Mouse (Mus musculus): ENCODE results near the gene Fras1.

Gene Fras1

DNA sequence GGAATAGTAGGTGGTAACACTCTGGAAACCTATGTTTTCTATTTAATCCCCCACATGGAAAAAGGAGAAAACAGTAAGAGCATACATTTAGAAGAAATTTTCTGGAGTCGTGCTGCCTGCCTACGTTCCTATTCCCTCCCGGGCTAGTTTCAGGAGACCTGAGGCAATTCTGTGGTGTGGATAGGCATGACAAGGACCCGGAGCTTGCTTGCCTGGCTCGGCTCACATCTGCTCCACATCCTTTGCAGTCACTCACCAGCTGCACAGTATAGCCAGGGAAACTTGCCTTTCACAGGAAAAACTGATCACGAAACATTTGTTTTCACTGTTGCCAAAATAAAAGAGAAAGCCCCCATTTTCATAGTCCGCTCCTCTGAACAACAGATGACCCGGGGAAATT lies 325.2 kb downstream of the Fras1 start:
- DNase-seq: no peak

DNA sequence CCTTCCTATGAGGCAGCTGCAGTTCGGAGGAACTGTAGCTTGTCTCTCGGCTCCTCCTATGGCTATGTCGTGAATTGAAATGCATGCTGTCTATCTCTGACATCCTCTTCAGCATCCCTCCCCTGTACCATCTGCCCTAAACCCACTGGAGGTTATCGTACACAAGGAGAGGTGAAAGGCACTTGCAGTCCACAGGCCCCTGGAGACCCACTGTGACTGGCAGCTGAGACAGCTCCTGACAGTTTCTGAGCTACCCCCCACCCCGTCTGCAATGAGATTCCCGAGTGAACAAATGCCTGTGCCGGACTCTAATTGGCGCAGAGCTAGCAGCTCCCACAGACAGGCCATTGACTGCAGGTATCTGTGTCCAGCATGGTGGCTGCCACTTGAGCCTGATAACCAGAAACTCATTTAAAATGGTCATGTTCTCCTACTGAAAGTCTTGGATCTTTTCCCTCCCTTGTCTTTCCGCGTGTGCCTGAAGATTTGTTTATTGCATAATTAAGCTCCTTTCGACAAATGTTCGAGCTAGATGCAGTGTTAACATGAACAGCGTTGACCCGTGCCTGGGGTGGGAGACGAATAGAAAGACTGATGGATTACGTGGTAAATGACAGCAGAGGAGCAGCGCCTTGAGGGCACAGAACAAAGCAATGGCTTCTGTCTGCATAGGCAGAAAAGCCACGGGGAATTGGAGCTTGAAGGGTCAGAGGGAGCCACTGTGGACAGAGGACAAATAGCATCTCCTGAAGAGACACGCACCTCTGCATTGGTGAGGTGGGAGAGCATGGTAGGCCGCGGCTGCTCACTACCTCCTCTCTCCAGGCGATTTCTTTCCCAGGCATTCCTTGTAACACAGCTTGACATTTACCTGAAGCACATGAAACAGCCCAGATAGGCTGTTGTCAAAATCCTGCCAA lies 329.2 kb downstream of the Fras1 start:
- DNase-seq: no peak

DNA sequence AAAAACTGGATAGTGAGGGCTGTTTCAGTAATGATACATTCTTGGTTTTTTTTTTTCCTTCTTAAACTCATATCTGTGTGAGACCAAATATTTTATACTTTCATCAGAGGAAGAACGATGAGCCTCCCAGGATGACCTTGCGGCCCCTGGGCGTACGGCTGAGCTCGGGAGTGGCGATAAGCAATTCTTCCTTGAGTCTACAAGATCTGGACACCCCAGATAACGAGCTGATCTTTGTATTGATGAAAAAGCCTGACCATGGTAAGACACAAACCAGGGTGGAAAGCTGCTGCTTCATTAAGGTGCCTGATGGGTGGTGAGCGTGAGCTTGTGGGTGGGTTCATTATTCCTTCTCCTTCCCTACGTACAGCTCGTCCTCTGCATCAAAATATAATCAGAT lies 334.8 kb downstream of the Fras1 start:
- DNase-seq: no peak

DNA sequence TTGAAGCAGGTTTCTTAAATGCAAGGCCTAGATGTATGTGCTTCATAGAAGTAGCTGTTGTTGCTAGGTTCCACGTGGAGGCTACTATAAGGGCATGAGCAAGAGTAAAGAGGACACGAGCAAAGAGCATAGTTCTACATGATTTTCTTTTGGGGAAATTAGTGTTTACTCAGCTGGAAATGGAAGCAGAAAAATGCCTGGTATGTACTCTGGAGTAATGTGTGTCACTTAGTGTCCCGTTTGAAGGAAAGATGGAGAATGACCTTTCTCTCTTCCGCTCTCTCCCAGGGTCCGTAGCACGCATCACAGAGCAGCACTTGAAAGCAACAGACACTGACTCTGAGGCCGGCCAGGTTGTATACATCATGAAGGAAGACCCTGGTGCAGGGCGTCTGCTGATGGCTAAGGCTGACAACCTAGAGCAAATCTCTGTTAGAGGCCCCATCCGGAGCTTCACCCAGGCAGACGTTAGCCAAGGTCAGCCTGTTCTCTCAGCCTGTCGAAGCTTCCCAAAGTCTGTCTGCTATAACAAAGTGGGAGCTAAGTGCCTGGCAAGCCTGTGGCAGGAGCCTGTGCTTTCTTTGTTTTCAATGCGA lies 338.4 kb downstream of the Fras1 start:
- no peak for DNase-seq

DNA sequence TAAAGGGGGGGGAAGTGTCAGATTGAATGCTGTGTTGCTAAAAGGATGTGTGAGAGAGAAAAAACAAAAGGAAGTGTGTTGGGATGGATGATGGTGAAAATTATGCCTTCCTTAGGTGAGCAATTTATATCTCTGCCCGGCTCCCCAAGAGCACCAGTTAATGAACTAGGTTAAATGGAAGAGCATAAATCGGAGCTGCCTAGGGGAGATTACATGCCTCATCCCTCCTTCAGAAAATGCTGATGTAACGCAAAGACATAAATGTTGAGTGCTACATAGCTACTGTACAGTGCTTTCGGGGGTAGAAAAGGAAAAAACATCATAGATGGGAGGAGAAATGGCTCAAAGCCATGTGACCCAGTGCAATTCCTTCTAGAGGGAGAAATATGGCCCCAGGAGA lies 339.0 kb downstream of the Fras1 start:
- DNase-seq: no peak

DNA sequence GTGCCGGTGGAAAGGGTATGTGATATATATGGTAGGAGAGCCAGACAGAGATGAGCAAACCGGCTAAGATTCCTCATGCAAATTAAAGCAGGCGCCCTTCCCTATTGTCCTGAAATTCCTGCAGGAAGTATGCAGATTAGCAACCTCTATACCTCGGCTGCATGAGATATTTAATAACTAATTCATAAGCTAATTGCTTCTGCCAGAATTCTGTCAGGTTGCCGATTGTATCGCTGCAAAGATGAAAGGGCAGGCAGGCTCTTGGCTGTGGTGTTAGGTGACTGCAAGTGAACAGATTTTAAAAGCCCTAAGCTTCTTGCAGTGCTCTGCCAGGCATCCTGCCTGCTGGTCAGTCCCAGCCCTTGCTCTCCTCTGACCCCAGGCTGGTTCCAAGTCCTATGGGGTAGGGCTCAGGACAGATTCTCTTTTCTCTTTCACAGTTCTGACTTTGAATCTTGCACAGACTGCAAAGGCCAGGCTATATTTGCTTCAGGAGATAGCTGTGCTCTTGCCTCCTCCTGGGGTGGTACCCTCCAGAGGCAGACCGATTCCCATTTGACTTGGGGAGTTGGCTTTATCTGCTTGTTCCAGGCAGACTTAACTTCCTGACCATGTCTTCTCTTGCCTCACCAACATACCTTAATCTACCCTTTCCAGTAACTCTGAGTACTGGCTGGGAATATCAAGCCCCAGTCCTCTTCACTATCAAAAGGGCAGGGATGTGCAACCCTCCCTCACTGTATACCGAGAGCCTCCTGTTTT lies 342.7 kb downstream of the Fras1 start:
- no peak for DNase-seq

DNA sequence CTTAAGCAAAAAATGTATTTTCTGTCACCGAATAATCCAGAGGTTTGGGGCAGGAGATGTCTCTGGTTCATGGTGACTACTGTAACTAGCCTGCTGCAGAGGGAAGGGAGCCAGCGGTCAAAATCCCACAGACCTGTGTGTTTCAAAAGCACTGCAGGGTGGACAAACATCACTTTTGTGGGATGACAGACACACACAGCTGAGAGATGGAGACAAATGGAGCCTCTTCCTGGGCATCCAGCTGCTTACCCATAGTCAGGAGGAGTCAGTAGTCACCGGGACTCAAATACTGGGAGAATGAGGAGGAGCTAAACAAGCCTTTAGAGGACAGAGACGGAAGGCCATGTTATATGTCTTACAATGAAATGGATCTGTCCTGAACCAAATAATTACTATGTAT lies 343.9 kb downstream of the Fras1 start:
- DNase-seq: no peak

DNA sequence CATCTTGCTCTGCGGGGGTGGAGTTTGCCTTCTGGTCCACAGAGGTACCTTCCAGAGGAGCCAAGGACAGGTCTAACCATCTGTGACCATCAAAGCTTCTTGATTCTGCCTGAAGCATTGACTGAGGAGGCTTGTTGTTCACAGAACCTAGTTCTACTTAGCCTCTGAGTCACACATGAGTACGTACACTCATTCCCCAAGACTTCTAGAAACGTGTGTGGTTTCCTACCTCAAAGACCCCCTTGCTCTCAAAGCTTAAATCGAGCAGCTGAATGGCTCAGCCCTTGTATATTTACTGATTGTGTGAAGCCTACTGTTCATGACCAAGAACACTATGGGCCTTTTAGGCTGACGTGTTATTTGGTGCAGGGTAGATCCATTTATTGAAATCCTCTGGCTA lies 344.8 kb downstream of the Fras1 start:
- DNase-seq: no peak

DNA sequence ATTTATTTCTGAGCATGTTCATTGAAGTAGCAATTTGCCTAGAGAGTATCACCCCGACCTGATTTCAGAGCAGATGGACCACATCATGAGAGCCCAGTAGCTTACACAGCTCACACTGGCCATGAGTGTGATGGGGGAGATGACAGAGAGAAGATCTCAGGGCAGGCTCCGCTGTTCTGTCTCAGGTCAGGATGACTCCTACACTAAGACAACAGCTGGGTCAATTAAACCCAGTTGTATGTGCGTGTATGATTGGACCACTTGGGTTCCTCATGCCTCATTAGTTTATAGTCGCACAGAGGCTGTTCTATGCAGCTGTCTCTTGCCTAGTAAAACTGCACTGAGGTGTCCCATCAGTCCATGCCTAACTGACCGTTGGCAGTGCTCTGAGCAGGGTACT lies 345.5 kb downstream of the Fras1 start:
- no peak for DNase-seq

DNA sequence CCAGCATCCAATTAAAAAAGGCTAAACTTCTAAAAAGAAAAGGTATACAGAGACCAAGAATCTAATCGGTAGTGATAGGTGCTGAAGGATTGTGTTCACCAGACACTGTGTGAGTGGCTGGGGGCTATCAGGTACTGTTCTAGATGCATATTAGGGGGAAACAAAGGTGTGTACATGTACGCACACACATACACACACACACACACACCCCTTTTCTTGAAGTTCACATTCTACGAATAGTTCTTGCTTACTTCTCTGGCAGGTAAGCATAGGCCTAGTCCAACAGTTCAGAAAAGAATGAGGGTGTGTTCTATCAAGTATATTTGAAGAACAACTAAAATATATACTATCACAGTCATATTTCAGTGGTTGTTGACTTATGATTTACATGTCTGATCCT lies 348.9 kb downstream of the Fras1 start:
- no peak for DNase-seq

DNA sequence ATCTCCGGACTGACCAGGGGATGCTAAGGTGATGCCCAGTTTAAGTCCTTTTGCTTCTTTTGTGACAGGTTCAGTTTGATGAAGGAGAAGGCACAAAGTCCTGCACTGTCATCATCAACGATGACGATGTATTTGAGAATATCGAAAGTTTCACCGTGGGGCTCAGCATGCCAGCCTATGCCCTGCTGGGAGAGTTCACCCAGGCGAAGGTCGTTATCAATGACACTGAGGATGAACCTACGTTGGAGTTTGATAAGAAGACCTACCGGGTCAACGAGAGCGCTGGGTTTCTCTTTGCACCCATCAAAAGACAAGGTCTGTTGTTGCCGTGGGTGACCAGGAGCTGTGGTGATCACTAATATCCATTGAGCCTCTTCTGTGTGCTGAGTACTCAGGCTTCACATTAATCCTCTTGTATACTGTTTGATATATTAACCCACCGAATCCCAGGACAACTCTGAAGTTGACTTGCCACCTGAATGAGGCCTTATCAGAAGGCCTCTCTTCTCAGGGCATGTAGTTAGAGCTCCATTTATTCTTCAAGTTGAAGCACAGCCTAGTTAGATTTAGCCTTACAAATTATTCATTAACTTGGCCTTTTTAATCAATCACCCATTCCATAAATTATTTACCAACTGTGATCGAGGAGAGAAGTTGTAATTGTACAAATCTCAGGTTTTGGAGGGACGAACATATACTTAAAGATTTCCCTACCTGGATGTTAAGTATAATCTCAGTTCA lies 365.6 kb downstream of the Fras1 start:
- no peak for DNase-seq

DNA sequence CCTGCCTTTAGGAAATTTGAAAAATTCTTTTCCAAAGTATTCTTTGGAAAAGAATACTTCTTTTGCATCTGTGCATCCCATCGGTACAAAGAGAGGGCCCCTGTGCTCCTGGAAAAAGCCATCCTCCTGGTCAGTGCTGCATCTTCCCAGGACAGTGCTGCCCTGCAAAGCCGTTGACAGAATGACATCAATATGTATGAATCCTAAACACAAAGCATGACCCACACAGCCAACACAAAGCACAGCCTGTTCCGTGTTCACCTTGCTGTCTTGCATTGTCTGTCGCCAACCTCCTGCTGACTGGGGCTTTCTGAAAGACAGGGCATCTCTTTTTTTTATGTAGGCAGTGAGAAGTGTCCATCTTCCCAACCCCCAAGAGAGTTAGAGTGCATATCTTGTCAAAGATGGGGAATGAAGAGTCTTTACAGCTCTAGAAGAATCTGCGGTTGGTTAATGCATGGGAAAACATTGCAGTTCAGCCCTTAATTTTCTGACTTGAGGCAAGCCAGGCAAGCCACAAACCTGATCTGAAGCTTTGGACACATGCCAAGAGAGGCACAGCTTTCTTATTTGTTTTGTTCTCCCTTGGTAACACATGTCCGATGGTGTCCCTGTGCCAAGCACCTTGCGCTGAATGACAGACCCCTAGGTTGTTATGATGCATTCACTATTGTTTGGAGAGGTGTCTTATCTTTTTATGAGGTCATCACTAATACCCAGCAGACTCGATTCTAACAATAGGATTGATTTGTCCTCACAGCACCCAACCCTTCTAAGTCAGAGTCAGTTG lies 373.6 kb downstream of the Fras1 start:
- DNase-seq: no peak

DNA sequence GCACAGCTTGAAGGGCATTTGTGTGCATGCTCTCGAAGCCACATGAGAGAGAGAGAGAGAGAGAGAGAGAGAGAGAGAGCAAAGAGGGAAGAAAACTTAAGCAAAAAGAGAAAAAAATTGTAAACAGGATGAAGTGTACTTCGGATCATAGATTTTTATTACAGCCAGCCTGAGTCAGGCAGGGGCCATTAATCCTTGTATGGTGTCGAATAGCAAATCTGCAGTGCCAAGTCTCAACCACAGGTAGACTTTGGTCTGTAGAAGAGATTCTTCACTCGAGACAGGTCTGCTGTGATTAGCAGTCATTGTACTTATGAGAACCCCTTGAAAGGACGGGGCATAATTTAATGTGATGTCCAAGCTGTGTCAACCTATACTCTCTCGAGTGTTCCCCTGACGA lies 383.9 kb downstream of the Fras1 start:
- no peak for DNase-seq

DNA sequence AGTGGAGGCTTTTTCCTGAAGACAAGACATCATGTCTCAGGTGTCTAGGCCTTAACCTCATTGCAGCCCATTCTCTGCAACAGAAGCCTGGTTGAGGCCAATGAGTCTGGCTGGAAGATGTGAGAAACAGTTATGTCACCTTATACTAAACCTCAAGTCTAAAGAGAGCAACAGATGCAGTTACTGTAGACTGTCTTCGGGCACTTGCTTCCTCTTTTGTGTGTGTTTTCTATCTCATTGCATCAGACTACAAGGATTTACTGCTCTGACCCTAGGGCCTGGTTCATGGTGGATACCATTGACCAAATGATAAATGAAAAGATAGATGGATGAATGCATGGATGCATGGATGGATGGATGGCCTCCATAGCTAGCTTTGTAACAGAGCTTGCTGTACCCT lies 388.3 kb downstream of the Fras1 start:
- no peak for DNase-seq

DNA sequence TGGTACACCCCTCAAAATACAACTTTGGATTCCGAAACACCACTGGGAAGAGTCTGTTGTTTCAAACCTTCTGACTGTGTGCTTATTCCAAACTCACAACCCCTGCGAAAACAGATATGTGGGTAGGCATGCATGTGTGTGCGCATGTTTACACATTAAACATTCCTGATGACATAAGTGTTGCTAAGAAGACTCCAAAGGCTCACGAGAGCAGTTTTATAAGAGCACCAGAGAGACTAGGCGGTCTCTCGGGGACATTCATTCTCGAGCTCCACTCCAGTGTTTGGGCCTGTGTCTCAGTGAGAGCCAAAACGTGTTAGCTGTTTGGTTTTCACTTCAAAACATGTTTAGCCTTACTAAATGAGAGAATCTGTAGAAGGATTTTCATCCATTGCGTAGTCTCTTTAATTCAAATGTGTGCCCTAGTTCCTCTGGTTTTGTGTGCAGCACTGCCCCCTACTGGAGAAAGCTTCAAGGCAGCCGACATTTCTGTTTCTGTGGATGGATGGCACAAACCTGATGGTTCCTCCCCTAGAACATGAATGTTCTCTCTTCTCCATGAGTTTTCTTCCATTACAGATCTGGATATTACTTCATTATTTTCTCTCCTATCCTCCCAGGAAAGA lies 395.2 kb downstream of the Fras1 start:
- DNase-seq: no peak

DNA sequence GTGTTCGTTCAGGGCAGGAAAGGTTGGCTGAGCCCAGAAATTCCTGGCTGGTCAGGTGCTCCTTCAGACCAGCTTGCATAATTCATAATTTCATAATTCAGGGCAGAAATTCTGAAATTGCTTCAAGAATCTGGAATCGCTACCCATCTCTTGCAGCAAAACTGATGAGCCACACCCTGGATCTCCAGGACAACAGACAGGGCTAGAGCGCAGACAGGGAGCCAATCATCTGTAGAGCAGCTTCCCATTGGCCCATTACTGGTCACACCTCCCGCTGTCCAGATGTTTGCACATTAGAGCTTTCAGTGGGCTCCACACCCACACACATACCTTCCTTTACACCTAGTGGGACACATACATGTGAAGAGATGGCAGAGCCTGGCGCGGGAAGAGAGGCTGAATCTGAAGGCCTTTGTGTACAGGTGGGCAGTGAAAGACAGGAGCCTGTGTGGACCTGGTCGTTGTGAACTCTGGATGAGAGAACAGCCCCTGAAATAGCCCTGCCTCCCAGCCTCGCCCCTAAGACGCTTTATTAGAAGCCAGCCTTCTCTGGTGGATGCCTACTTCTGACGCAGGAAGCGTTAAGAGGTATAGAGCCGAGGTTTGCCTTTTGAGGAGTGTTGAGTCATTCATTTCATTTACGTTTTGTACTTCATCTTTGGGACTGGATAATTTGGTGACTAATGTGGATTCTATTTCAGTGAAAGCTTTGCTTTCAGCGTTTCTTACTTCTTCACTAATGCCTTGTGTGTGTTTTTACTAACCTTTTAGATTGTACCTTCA lies 409.9 kb downstream of the Fras1 start:
- no peak for DNase-seq

DNA sequence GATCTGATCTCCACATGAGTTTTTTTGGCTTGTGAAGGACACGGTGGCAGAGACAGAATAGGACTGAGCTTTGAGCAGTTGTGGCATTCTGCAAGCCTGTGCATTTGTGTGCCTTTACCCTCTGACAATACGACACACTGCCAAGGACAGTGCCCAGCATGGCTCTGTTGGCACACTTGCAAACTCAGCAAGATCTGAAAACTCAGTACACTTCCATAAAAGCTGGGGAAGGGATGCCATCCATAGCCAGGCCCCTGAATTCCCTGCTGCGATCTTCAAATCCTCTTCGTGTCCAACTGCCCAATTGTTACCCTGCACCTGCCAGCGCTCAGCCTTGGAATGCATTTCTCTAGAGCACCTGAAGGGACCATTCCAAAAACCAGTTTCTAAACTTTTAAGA lies 411.3 kb downstream of the Fras1 start:
- DNase-seq: no peak

DNA sequence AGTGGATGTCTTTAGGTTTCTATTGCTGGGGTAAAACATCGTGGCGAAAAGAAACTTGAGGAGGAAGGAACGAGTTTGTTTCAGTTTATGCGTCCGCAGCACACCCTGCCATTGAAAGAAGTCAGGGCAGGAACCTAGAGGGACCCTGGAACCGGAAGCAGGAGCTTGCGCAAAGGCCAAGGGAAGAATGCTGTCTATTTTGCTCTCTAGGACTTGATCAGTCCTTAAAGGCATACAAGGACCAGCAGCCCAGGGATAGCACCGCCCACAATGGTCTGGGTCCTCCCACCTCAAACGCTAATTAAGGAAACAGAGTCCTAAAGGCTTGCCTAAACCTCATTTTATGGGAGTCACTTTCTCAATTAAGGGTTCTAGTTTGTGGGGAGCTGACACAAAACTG lies 418.7 kb downstream of the Fras1 start:
- DNase-seq: no peak

DNA sequence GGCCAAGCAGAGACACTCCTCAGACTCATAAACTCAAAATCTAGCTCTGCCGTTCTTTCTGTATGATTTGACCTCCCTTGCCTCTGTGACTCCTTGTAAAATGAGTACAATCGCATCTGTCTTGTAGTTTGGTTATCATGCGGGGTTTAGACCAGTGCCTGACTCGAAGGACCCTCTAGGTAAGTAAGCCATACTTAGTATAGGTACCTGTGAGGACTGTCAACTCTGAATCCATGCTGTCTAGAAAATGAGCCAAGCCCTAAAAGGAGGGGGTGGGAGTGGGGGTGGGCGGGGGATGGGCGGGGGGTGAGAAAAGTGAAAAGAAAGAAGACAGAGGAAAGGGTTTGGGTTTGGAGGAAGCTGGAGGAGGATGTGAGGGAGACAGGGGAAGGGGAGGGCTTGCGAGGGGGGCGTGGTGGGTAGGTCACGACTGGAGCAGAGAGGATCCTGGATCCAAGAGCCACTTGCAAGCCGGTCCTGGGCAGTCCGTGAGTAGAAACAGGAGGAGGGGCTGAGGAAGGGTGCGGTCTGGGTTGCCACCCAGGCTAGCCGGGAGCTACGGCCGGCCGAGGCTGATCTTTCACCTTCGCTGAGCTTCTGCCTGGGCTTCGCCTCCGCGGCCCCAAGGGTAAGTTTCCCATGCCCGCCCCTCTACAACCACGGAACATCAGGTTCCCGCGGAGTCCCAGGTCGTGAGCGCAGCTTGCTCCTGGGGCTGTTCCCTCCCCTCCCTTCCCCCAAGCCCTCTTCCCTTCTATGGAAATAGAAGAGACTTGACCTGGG lies 419.4 kb downstream of the Fras1 start, which contains the start of gene Anxa3:
Gene Anxa3, plus strand, starts transcription at position 404 of the 783 bp plus-strand sequence.
- no peak for DNase-seq
